Mouse (Mus musculus) stomach, postnatal 0 days (tissue): Measurements from ENCODE around the gene Orai2. TPM values are rescaled to one million over a fixed set of nuclear protein-coding genes. Genes with fewer than 3 reads are reported as not detected.

Source experiments
- ATAC-seq: fragments of 200-750 bp; cut with Nextera tagmentation; 2 replicates; pipeline ENCODE4 v1.8.0; 2017; ENCODE audit not compliant: low FRiP score, low TSS enrichment
- DNase-seq: peaks from one replicate; pipeline ENCODE4 v3.0.0-alpha.2; 2016; ENCODE audit warnings: low spot score
- H3K27ac ChIP-seq: fragments of 300-500 bp; sonication (generic); replicated peaks from 2 replicates; pipeline ENCODE4 v1.5.1; 2014; ENCODE audit warnings: mild to moderate bottlenecking, control low read depth
- H3K27me3 ChIP-seq: fragments of 300-500 bp; sonication (generic); 2 replicates; pipeline ENCODE4 v1.6.1; 2014; ENCODE audit warnings: low read length; ENCODE audit not compliant: control insufficient read depth, insufficient read depth
- H3K36me3 ChIP-seq: fragments of 300-500 bp; sonication (generic); 2 replicates; pipeline ENCODE4 v1.6.1; 2014; ENCODE audit warnings: low read length, mixed read lengths; ENCODE audit not compliant: control insufficient read depth, insufficient read depth
- H3K4me1 ChIP-seq: fragments of 300-500 bp; sonication (generic); replicated peaks from 2 replicates; pipeline ENCODE4 v1.6.1; 2014; ENCODE audit warnings: antibody characterized with exemption; ENCODE audit not compliant: control insufficient read depth, insufficient read depth
- H3K4me2 ChIP-seq: fragments of 300-500 bp; sonication (generic); replicated peaks from 2 replicates; pipeline ENCODE4 v1.6.1; 2014; ENCODE audit warnings: low read depth, mild to moderate bottlenecking, control low read depth, moderate library complexity
- H3K4me3 ChIP-seq: fragments of 300-500 bp; sonication (generic); 2 replicates; pipeline ENCODE4 v1.5.1; 2014; ENCODE audit warnings: low read depth, low read length, control low read depth
- H3K9ac ChIP-seq: fragments of 300-500 bp; sonication (generic); 2 replicates; pipeline ENCODE4 v1.6.1; 2014; ENCODE audit warnings: mild to moderate bottlenecking, low read length, control low read depth, mixed read lengths
- H3K9me3 ChIP-seq: fragments of 300-500 bp; sonication (generic); 2 replicates; pipeline ENCODE4 v1.6.1; 2016; ENCODE audit warnings: low read length; ENCODE audit not compliant: control insufficient read depth
- CTCF ChIP-seq: IDR thresholded peaks from 2 replicates; pipeline ENCODE4 v1.5.1; 2016; ENCODE audit warnings: antibody characterized with exemption, low read depth, mild to moderate bottlenecking, moderate library complexity
- EP300 ChIP-seq: optimal IDR thresholded peaks from 2 replicates; pipeline ENCODE3; 2016; ENCODE audit warnings: antibody characterized with exemption
- WGBS: fragments of 180-500 bp; shearing (Covaris S2); extraction: QIAGEN DNeasy Blood & Tissue Kit; methylation state at CpG from one replicate; pipeline ENCODE4 v1.1.7; 2014; 5-methylcytosine and 5-hydroxymethylcytosine counted together
- polyA plus RNA-seq: library from polyadenylated mRNA; unstranded; fragments of >200 nt; fragmentation: Nextera tagmentation; extraction: Ambion mirVana; gene quantifications from 2 replicates; pipeline ENCODE4 v1.2.1, GENCODE M21; 2015

Gene Orai2
- polyA plus RNA-seq = 6.7 and 7.2 TPM in 2 replicates

DNA sequence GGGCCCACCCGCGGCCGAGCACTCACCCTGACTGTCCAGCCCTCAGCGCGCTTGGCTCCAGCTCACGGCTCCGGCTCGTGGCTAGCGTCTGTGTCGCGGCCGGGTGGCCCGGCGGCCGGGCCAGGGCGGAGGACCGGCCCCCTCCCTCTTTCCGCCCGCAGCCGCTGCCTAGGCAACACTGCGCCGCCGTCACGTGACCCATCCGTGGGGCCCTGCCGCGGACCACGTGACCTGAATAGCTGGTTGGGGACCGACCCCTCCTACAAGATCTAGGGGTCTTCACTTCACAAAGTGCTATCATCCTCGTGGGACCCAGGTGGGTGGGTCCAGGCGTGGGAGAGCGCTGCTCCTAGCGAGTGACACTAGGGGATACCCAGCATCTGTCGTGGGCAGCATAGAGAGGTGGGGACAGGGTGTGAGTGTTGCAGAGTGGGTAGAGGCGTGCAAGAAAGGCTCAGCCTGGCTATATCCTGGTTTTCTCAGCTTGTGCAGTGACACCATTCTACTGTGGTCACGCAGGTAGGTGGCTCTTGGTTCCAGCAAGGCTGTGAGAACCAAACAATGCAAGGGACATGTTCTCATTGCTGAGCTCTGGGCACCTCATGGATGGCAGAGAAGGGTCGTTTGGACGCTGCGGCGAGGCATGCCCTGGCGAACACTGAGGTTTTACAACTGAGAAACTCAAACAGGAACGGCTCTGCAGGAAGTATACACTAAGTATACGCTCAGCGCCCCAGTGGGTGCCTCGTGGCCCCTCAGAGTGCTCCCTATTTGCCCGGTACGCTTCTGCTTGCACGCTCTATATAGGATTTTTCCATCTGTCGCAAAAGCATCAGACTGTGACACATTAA lies at the start of gene Orai2:
Orai2 (minus strand) TSS at position 202 of the 851 bp plus-strand sequence.
- WGBS = 2% methylated on average over 48 of the region's 49 CpGs
- Histone ChIP-seq H3K36me3 (no peaks in the 10 kb centered on the region), H3K27me3 (no peaks in the 10 kb centered on the region), H3K9ac (peak within 1 kb of the TSS; percentile 64), H3K4me1 (peaks cover 2% of the 10 kb centered on the region; the same call in 1 of the 2 replicates), H3K4me2 (peak within 1 kb of the TSS; percentile 87), H3K27ac (peak within 1 kb of the TSS; percentile 88), H3K4me3 (peak within 1 kb of the TSS; percentile 57), H3K9me3 (no peaks in the 10 kb centered on the region)
- DNase-seq = peak; percentile 82
- peak; percentile 67 for ATAC-seq
- TF ChIP-seq CTCF = no peak
- no peak for TF ChIP-seq EP300

DNA sequence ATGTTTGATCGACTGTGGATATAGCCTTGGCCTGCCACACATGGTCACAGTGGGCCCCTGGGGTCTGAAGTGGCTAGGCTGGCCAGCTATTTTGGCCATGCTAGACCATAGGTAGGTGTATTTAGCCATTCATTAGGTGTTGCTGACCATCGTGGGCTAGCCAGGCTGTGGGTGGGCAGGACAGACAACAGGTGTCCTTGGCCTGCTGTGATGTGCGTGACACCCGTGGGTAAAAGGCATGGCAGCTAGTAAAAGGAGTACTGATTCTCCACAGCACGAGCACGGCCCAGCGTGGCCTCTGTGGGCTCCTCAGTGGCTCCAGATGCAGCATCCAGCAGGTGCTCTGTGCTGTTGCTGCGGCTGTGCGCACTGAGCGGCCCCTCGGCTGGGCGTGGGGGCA lies 48.1 kb upstream of the Orai2 start:
- Histone ChIP-seq H3K9ac (no peak overlapping the region), H3K36me3 (no peaks in the 10 kb centered on the region), H3K9me3 (no peaks in the 10 kb centered on the region), H3K4me3 (no peak overlapping the region), H3K27me3 (no peaks in the 10 kb centered on the region), H3K4me2 (no peak overlapping the region), H3K4me1 (no peaks in the 10 kb centered on the region), H3K27ac (no peak overlapping the region)
- TF ChIP-seq CTCF (no peak), EP300 (no peak)
- 87% methylated on average over 12 of the region's 12 CpGs for WGBS
- no peak for ATAC-seq
- no peak for DNase-seq

DNA sequence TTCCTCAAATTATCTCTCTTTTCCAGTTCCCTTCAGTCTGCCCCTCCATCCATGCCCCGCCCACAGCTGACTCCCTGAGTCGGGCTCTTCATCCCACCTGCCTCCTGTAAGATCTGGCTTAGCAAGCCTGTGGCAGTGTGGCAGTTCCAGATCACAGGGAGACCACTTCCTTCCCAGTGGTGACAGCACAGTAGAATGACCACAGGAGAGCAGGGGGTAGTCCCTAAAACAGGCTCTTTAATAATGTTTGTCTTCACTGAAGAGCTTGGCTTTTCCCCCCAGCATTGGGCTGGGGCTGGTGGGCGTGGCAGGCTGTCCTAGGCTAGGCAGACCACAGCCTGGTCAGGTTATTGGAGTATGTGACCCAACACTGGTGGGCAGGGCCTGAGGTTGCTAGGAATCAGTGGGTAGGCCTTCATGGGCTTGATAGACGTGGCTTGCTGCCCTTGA lies 47.4 kb upstream of the Orai2 start:
- Histone ChIP-seq H3K27me3 (no peaks in the 10 kb centered on the region), H3K9me3 (no peaks in the 10 kb centered on the region), H3K4me1 (no peaks in the 10 kb centered on the region), H3K4me3 (no peak overlapping the region), H3K9ac (no peak overlapping the region), H3K27ac (no peak overlapping the region), H3K4me2 (no peak overlapping the region), H3K36me3 (no peaks in the 10 kb centered on the region)
- DNase-seq (no peak), ATAC-seq (no peak)
- WGBS = 61% methylated on average over 4 of the region's 4 CpGs
- TF ChIP-seq CTCF (no peak), EP300 (no peak)

DNA sequence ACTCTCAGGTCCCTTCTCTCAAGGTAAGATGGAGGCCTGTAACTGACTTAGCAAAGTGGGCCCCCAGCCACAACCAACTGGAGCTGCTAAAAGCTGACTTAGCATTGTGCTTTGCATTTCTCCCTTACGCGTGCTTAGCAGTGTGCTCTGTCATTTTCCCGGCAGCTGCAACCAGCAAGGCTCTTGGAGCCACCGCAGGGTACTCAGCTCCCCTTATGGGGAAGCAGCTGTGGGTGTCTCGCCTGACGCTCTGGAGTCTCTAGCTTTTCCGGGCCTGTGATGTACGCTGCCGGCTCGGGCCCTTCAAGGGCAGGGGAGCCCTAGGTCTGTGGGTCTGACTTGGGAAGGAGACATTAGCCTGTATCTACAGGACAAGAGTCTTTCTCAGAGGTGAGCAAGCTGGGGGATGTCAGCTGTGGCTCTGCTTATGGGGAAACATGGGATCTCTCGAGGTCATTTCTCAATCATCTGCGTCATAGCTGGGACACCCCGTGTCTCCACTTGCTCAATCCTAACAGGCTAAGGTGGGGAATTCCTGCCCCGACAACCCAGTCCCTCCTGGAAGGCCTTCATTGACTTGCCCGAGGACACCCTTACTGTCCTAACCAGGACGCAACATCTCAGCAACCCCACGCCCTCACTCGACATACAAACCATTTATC lies 46.6 kb upstream of the Orai2 start:
- Histone ChIP-seq H3K27ac (no peak overlapping the region), H3K27me3 (no peaks in the 10 kb centered on the region), H3K4me3 (no peak overlapping the region), H3K9me3 (no peaks in the 10 kb centered on the region), H3K4me2 (no peak overlapping the region), H3K4me1 (no peaks in the 10 kb centered on the region), H3K9ac (no peak overlapping the region), H3K36me3 (no peaks in the 10 kb centered on the region)
- ATAC-seq = no peak
- TF ChIP-seq EP300 (no peak), CTCF (no peak)
- WGBS = 74% methylated on average over 18 of the region's 18 CpGs
- no peak for DNase-seq

DNA sequence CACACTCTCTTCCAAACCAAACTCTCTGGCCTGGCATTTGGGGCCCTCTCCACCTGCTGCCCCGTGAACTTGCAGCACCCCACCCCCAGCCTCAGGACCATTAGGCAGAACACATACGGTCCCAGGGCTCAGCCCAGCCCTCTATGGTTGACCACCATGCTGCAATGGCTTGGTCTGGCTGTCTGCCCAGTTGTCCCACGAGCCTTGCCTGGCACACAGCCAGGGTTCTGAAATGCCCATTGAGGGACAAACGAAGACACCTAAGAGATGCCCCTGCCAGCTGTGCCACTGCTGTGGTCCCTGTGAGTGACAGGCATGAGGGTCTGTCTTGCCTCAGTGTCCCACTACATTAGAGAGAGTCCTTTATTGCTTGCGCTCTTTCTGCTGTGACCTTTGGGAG lies 45.4 kb upstream of the Orai2 start:
- DNase-seq = no peak
- Histone ChIP-seq H3K27me3 (no peaks in the 10 kb centered on the region), H3K27ac (no peak overlapping the region), H3K9ac (no peak overlapping the region), H3K36me3 (no peaks in the 10 kb centered on the region), H3K9me3 (no peaks in the 10 kb centered on the region), H3K4me1 (no peaks in the 10 kb centered on the region), H3K4me2 (no peak overlapping the region), H3K4me3 (no peak overlapping the region)
- WGBS = 67% methylated on average over 5 of the region's 5 CpGs
- ATAC-seq = no peak
- TF ChIP-seq EP300 = no peak
- TF ChIP-seq CTCF = no peak

DNA sequence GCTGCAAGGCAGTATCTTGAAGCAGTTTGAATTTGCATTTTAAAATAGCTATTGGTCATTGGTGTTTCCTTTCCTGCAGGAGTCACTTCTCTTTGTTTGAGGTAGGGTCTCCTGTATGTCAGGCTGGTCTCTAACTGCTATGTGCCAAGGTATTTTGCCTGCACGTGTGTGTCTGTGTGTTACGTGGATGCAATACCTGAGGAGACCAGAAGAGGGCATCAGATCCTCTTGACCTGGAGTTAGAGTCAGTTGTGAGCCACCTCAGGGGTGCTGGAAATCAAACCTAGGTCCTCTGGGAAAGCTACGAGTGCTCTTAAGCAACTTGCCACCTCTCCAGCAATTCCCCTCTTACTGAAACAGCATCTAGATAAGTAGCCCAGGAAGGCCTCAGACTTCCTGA lies 44.7 kb upstream of the Orai2 start:
- TF ChIP-seq CTCF (peak; percentile 45), EP300 (no peak)
- H3K4me3 ChIP-seq = no peak overlapping the region
- no peaks in the 10 kb centered on the region for H3K27me3 ChIP-seq
- H3K4me1 ChIP-seq = no peaks in the 10 kb centered on the region
- no peak for ATAC-seq
- H3K9me3 ChIP-seq = no peaks in the 10 kb centered on the region
- H3K9ac ChIP-seq = no peak overlapping the region
- H3K4me2 ChIP-seq = no peak overlapping the region
- no peak for DNase-seq
- WGBS = 90% methylated on average over 3 of the region's 3 CpGs
- no peak overlapping the region for H3K27ac ChIP-seq
- H3K36me3 ChIP-seq = no peaks in the 10 kb centered on the region
